Mouse (Mus musculus): Measurements from ENCODE around the gene Gm8693. TPM values are rescaled to one million over a fixed set of nuclear protein-coding genes. Genes with fewer than 3 reads are reported as not detected.
"Not testable (repeated sequence)": the region's sequence is repeated elsewhere in the genome, so short reads cannot be mapped to it uniquely, and the experiment has no call there.

Gene Gm8693
- polyA plus RNA-seq (2017; shearing (Covaris generic)), result not detected

DNA sequence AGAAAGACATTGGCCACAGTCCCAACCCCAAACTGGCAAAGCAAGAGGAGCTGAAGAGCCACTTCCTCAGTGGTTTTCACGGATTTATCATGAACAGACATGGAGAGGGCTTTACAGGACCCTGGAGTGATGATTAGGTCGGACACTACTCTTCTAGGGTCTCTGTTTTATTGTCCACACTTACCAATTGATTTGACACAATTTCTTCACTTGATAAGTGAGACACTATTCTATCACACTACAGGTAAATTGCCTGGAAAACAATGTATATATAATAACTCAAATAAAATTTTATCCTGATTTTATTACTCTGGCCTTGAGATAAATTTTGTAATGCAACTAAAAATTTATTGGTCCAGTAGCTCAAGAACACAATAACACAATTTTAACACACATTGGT lies at the start of gene Gm8693:
Gm8693 (minus strand) TSS at position 101 of the 400 bp plus-strand sequence.
- not testable (repeated sequence) for ATAC-seq

DNA sequence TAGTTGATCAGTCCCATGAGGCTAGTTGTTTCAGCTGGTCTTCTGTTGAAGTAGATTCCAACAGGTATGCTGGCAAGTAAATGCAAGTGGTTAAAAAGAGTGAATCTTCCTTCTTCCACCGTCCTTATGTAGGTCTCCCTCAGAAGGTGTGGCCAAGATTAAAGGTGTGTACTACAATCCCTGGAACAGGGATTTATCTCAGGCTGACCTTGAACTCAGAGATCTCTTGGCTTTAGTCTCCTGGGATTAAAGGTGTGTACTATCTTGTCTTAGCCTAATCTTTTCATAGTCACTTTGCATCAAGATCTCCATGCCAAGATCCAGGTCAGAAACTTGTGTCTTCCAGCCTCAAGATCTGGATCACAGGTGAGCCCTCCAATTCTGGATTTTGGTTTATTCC lies 27.5 kb upstream of the Gm8693 start, which contains the start of gene Gm4567:
Gm4567 (minus strand) TSS at position 101 of the 400 bp plus-strand sequence.
- not testable (repeated sequence) for ATAC-seq

DNA sequence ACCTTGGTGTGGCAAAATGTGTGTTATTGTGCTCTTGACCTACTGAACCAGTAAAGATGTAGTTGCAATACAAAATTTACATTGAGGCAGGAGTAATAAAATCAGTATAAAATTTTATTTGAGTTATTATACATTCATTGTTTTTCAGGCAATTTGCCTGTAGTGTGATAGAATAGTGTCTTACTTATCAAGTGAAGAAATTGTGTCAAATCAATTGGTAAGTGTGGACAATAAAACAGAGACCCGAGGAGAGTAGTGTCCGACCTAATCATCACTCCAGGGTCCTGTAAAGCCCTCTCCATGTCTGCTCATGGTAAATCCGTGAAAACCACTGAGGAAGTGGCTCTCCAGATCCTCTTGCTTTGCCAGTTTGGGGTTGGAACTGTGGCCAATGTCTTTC lies 34.4 kb downstream of the Gm8693 start, which contains the start of gene Vmn1r155:
Vmn1r155 (plus strand) TSS at position 301 of the 400 bp plus-strand sequence.
- ATAC-seq, result not testable (repeated sequence)

Other genes with a start within 250 kb of the Gm8693 start
- not detected for gene Gm10665, start 228.2 kb downstream of the Gm8693 start, polyA plus RNA-seq (2017; shearing (Covaris generic))
- gene Vmn1r151, start 192.6 kb downstream of the Gm8693 start, polyA plus RNA-seq (2017; shearing (Covaris generic)), result not detected
- not detected for gene Vmn1r152, start 169.3 kb downstream of the Gm8693 start, polyA plus RNA-seq (2017; shearing (Covaris generic))
- gene Gm8677, start 157.4 kb downstream of the Gm8693 start, polyA plus RNA-seq (2017; shearing (Covaris generic)), result not detected
- gene Gm4201, start 127.0 kb downstream of the Gm8693 start, polyA plus RNA-seq (2017; shearing (Covaris generic)), result not detected
- under 1 TPM in 1 of 2 experiments, not detected in 1; 0.28 TPM for gene Gm4565, start 104.2 kb downstream of the Gm8693 start, polyA plus RNA-seq (2017; shearing (Covaris generic))
- not detected for gene Vmn1r155, start 34.3 kb downstream of the Gm8693 start, polyA plus RNA-seq (2017; shearing (Covaris generic))
- gene Gm4567, start 27.4 kb upstream of the Gm8693 start, polyA plus RNA-seq (2017; shearing (Covaris generic)), result not detected
- gene Vmn1r157, start 69.4 kb upstream of the Gm8693 start, polyA plus RNA-seq (2017; shearing (Covaris generic)), result under 1 TPM in 1 of 2 experiments, not detected in 1; 0.46 TPM
- gene Vmn1r158, start 98.5 kb upstream of the Gm8693 start, polyA plus RNA-seq (2017; shearing (Covaris generic)), result not detected
- gene Vmn1r159, start 151.3 kb upstream of the Gm8693 start, polyA plus RNA-seq (2017; shearing (Covaris generic)), result not detected
- under 1 TPM in 1 of 2 experiments, not detected in 1; 0.58 TPM for gene Vmn1r160, start 178.9 kb upstream of the Gm8693 start, polyA plus RNA-seq (2017; shearing (Covaris generic))

All from activated CD4-positive, CD25-positive, alpha-beta regulatory T cell, adult 4 months (primary cell).